Mouse (Mus musculus): ENCODE data around the gene Hoxd11. TPM values are rescaled to one million over a fixed set of nuclear protein-coding genes. Genes with fewer than 3 reads are reported as not detected.
A peak's percentile ranks its signal among the peaks of the same experiment; 100 is the strongest.

Gene Hoxd11
- polyA plus RNA-seq, 2 experiments = 21.4 to 40.0 TPM

- Histone ChIP-seq H3K36me3 (ENCODE audit: control insufficient read depth, insufficient read depth, low read length) (peaks cover 7% of the 10 kb centered on the region; the same call in 1 of the 2 replicates), H3K9me3 (ENCODE audit: control insufficient read depth, low read length) (no peaks in the 10 kb centered on the region), H3K27ac (replicated peaks; ENCODE audit: low read depth, low read length) (no peak overlapping the region), H3K4me3 (replicated peaks; ENCODE audit: low read length) (no peak overlapping the region), H3K27me3 (ENCODE audit: control insufficient read depth, insufficient read depth, low read length) (peaks cover 55% of the 10 kb centered on the region), H3K4me1 (ENCODE audit: control insufficient read depth, insufficient read depth, low read length) (peaks cover 23% of the 10 kb centered on the region), H3K9ac (ENCODE audit: low read depth, low read length, severe bottlenecking) (no peak overlapping the region), H3K4me2 (replicated peaks; ENCODE audit: low read depth, low read length, severe bottlenecking) (no peak overlapping the region)
- ATAC-seq (ENCODE audit: low FRiP score, low read depth) (no peak), DNase-seq (ENCODE audit: low spot score) (no peak)
- WGBS = 38% methylated on average over 2 of the region's 2 CpGs
- no peak for TF ChIP-seq POLR2A (IDR thresholded peaks at IDR 0.05; ENCODE audit: borderline replicate concordance, extremely low read depth, insufficient read depth, insufficient read length)
Measured at GRCm38 (mm10) chr2:74652996-74653340, 26.4 kb upstream of the Hoxd11 start.

GRCm38 (mm10) chr2:74653781-74654535, 25.4 kb upstream of the Hoxd11 start:
- peak overlapping the region; percentile 96 for H3K27ac ChIP-seq (replicated peaks; ENCODE audit: low read depth, low read length)
- H3K4me1 ChIP-seq (ENCODE audit: control insufficient read depth, insufficient read depth, low read length) = peaks cover 16% of the 10 kb centered on the region; the same call in 1 of the 2 replicates
- peaks cover 7% of the 10 kb centered on the region; the same call in 1 of the 2 replicates for H3K36me3 ChIP-seq (ENCODE audit: control insufficient read depth, insufficient read depth, low read length)
- 10% methylated on average over 17 of the region's 17 CpGs for WGBS
- H3K4me3 ChIP-seq (replicated peaks; ENCODE audit: low read length) = peak overlapping the region; percentile 51
- TF ChIP-seq POLR2A (IDR thresholded peaks at IDR 0.05; ENCODE audit: borderline replicate concordance, extremely low read depth, insufficient read depth, insufficient read length) = no peak
- peaks cover 46% of the 10 kb centered on the region for H3K27me3 ChIP-seq (ENCODE audit: control insufficient read depth, insufficient read depth, low read length)
- peak overlapping the region; percentile 57 for H3K4me2 ChIP-seq (replicated peaks; ENCODE audit: low read depth, low read length, severe bottlenecking)
- H3K9ac ChIP-seq (ENCODE audit: low read depth, low read length, severe bottlenecking) = peak overlapping the region; percentile 98
- H3K9me3 ChIP-seq (ENCODE audit: control insufficient read depth, low read length) = no peaks in the 10 kb centered on the region
- no peak for ATAC-seq (ENCODE audit: low FRiP score, low read depth)
- no peak for DNase-seq (ENCODE audit: low spot score)

- peak overlapping the region; percentile 98 for H3K9ac ChIP-seq (ENCODE audit: low read depth, low read length, severe bottlenecking)
- no peaks in the 10 kb centered on the region for H3K9me3 ChIP-seq (ENCODE audit: control insufficient read depth, low read length)
- peak; percentile 20 for DNase-seq (ENCODE audit: low spot score)
- no peak for TF ChIP-seq POLR2A (IDR thresholded peaks at IDR 0.05; ENCODE audit: borderline replicate concordance, extremely low read depth, insufficient read depth, insufficient read length)
- ATAC-seq (ENCODE audit: low FRiP score, low read depth) = peak; percentile 13; the same call in 1 of the 2 replicates
- peaks cover 13% of the 10 kb centered on the region; the same call in 1 of the 2 replicates for H3K4me1 ChIP-seq (ENCODE audit: control insufficient read depth, insufficient read depth, low read length)
- peaks cover 7% of the 10 kb centered on the region; the same call in 1 of the 2 replicates for H3K36me3 ChIP-seq (ENCODE audit: control insufficient read depth, insufficient read depth, low read length)
- peaks cover 38% of the 10 kb centered on the region for H3K27me3 ChIP-seq (ENCODE audit: control insufficient read depth, insufficient read depth, low read length)
- WGBS = 2% methylated on average over 19 of the region's 20 CpGs
- H3K4me3 ChIP-seq (replicated peaks; ENCODE audit: low read length) = peak overlapping the region; percentile 51
- peak overlapping the region; percentile 57 for H3K4me2 ChIP-seq (replicated peaks; ENCODE audit: low read depth, low read length, severe bottlenecking)
- peak overlapping the region; percentile 96 for H3K27ac ChIP-seq (replicated peaks; ENCODE audit: low read depth, low read length)
Measured at GRCm38 (mm10) chr2:74654743-74655419, 24.5 kb upstream of the Hoxd11 start.

- Histone ChIP-seq H3K27ac (replicated peaks; ENCODE audit: low read depth, low read length) (peak overlapping the region; percentile 96), H3K4me2 (replicated peaks; ENCODE audit: low read depth, low read length, severe bottlenecking) (peak overlapping the region; percentile 57), H3K4me3 (replicated peaks; ENCODE audit: low read length) (peak overlapping the region; percentile 51), H3K27me3 (ENCODE audit: control insufficient read depth, insufficient read depth, low read length) (peaks cover 33% of the 10 kb centered on the region), H3K4me1 (ENCODE audit: control insufficient read depth, insufficient read depth, low read length) (peaks cover 8% of the 10 kb centered on the region; the same call in 1 of the 2 replicates), H3K9ac (ENCODE audit: low read depth, low read length, severe bottlenecking) (peak overlapping the region; percentile 98), H3K36me3 (ENCODE audit: control insufficient read depth, insufficient read depth, low read length) (peaks cover 7% of the 10 kb centered on the region; the same call in 1 of the 2 replicates), H3K9me3 (ENCODE audit: control insufficient read depth, low read length) (no peaks in the 10 kb centered on the region)
- peak; percentile 39; the same call in 1 of the 2 replicates for ATAC-seq (ENCODE audit: low FRiP score, low read depth)
- TF ChIP-seq POLR2A (IDR thresholded peaks at IDR 0.05; ENCODE audit: borderline replicate concordance, extremely low read depth, insufficient read depth, insufficient read length) = no peak
- no CpG with 5 or more reads among the region's 47 CpGs for WGBS
- DNase-seq (ENCODE audit: low spot score) = peak; percentile 43
Measured at GRCm38 (mm10) chr2:74655420-74655781, 24.0 kb upstream of the Hoxd11 start.

- peaks cover 7% of the 10 kb centered on the region; the same call in 1 of the 2 replicates for H3K36me3 ChIP-seq (ENCODE audit: control insufficient read depth, insufficient read depth, low read length)
- ATAC-seq (ENCODE audit: low FRiP score, low read depth) (no peak), DNase-seq (ENCODE audit: low spot score) (peak; percentile 44)
- H3K27me3 ChIP-seq (ENCODE audit: control insufficient read depth, insufficient read depth, low read length) = peaks cover 36% of the 10 kb centered on the region
- under 1% methylated on average over 59 of the region's 69 CpGs for WGBS
- no peak for TF ChIP-seq POLR2A (IDR thresholded peaks at IDR 0.05; ENCODE audit: borderline replicate concordance, extremely low read depth, insufficient read depth, insufficient read length)
- H3K9me3 ChIP-seq (ENCODE audit: control insufficient read depth, low read length) = no peaks in the 10 kb centered on the region
- peak overlapping the region; percentile 98 for H3K9ac ChIP-seq (ENCODE audit: low read depth, low read length, severe bottlenecking)
- H3K4me2 ChIP-seq (replicated peaks; ENCODE audit: low read depth, low read length, severe bottlenecking) = peak overlapping the region; percentile 57
- peak overlapping the region; percentile 96 for H3K27ac ChIP-seq (replicated peaks; ENCODE audit: low read depth, low read length)
- H3K4me3 ChIP-seq (replicated peaks; ENCODE audit: low read length) = peak overlapping the region; percentile 51
- H3K4me1 ChIP-seq (ENCODE audit: control insufficient read depth, insufficient read depth, low read length) = peaks cover 5% of the 10 kb centered on the region; the same call in 1 of the 2 replicates
Measured at GRCm38 (mm10) chr2:74655821-74656631, 23.3 kb upstream of the Hoxd11 start.
